Mouse (Mus musculus) liver, embryonic 16.5 days (tissue): ENCODE data around the gene Rspry1. TPM values are rescaled to one million over a fixed set of nuclear protein-coding genes. Genes with fewer than 3 reads are reported as not detected.

ENCODE experiments used
- ATAC-seq: fragments of 200-750 bp; cut with Nextera tagmentation; 2 replicates; pipeline ENCODE4 v1.8.0; 2017; ENCODE audit warnings: low read depth, mild to moderate bottlenecking, moderate number of reproducible peaks, moderate library complexity
- H3K27ac ChIP-seq: fragments of 300-500 bp; sonication (generic); 2 replicates; pipeline ENCODE4 v1.5.1; 2014; ENCODE audit warnings: mild to moderate bottlenecking, low read length
- H3K27me3 ChIP-seq: fragments of 300-500 bp; sonication (generic); 2 replicates; pipeline ENCODE4 v1.6.1; 2014; ENCODE audit warnings: low read depth, low read length, mixed read lengths; ENCODE audit not compliant: control insufficient read depth, insufficient read depth
- H3K36me3 ChIP-seq: fragments of 300-500 bp; sonication (generic); 2 replicates; pipeline ENCODE4 v1.6.1; 2014; ENCODE audit warnings: mild to moderate bottlenecking; ENCODE audit not compliant: control insufficient read depth, insufficient read depth
- H3K4me1 ChIP-seq: fragments of 300-500 bp; sonication (generic); 2 replicates; pipeline ENCODE4 v1.6.1; 2014; ENCODE audit warnings: low read depth, low read length, mixed read lengths; ENCODE audit not compliant: control insufficient read depth
- H3K4me2 ChIP-seq: fragments of 300-500 bp; sonication (generic); 2 replicates; pipeline ENCODE4 v1.6.1; 2014; ENCODE audit warnings: low read depth, low read length, mixed read lengths
- H3K4me3 ChIP-seq: fragments of 300-500 bp; sonication (generic); 2 replicates; pipeline ENCODE4 v1.5.1; 2014; ENCODE audit warnings: low read depth, mild to moderate bottlenecking, low read length
- H3K9ac ChIP-seq: fragments of 300-500 bp; sonication (generic); 2 replicates; pipeline ENCODE4 v1.6.1; 2014; ENCODE audit warnings: low read depth, low read length
- H3K9me3 ChIP-seq: fragments of 300-500 bp; sonication (generic); replicated peaks from 2 replicates; pipeline ENCODE4 v1.6.1; 2016; ENCODE audit warnings: low read length; ENCODE audit not compliant: control insufficient read depth
- WGBS: fragments of 180-500 bp; shearing (Covaris S2); extraction: QIAGEN DNeasy Blood & Tissue Kit; methylation state at CpG from one replicate; pipeline ENCODE4 v1.1.7; 2014; ENCODE audit not compliant: insufficient replicate concordance; 5-methylcytosine and 5-hydroxymethylcytosine counted together
- polyA plus RNA-seq: library from polyadenylated mRNA; unstranded; fragments of >200 nt; fragmentation: Nextera tagmentation; extraction: Ambion mirVana; gene quantifications from 2 replicates; pipeline ENCODE4 v1.2.1, GENCODE M21; 2015

Gene Rspry1
- polyA plus RNA-seq, 1 experiment from 2014 or later, result 14.4 TPM

DNA sequence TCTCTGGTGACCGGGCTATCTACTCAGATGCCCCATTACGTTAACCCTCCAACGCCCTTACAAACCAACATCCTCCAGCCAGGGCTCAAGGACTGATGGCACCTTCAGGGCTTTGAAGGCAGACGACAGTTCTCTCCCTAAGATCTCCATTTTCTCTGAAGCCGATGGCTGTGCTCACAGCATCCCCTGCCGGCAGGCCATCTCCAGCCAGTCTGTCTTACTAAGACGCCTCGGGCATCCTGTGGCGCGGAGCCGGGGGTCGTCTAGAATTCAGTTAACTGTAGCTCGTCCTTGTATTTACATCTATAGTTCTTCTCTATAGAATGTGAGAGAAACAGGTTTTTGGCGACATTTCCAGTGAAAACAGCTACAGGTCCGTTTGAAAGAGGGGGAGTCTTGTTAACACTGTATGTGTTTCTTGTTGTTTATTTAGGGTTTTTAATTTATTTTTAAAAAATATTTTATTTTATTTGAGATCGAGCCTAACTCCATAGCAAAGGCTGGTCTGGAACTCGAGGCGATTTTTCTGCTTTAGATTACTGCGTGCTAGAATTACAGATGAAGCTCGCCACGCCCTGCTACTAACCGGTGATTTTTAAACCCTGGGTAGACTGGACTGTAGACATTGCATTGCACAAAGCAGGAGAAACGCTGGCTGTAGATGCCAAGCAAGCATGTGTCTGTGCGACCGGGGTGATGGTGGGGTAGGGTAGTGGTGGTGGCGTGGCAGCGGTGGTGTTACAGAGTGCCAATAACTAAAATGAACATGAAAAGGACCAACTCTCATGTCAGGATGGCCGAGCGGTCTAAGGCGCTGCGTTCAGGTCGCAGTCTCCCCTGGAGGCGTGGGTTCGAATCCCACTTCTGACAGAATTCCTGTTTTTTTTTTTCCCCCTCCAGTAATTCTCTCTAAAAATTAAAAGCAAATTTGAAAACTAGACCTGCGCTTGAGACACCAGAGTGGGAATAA, 101.4 kb downstream of the Rspry1 start:
- peaks cover under 1% of the 10 kb centered on the region; the same call in 1 of the 2 replicates for H3K27me3 ChIP-seq
- H3K4me2 ChIP-seq, result peak overlapping the region; percentile 66
- peaks cover 14% of the 10 kb centered on the region for H3K4me1 ChIP-seq
- no peaks in the 10 kb centered on the region for H3K36me3 ChIP-seq
- H3K27ac ChIP-seq, result 0 out of 2 replicates have a peak overlapping the region, but pooled peaks have one; percentile 18
- under 1% methylated on average over 35 of the region's 35 CpGs for WGBS
- H3K4me3 ChIP-seq, result peak overlapping the region; percentile 60
- peak overlapping the region; percentile 57 for H3K9ac ChIP-seq
- ATAC-seq, result peak; percentile 81
- H3K9me3 ChIP-seq, result no peaks in the 10 kb centered on the region

DNA sequence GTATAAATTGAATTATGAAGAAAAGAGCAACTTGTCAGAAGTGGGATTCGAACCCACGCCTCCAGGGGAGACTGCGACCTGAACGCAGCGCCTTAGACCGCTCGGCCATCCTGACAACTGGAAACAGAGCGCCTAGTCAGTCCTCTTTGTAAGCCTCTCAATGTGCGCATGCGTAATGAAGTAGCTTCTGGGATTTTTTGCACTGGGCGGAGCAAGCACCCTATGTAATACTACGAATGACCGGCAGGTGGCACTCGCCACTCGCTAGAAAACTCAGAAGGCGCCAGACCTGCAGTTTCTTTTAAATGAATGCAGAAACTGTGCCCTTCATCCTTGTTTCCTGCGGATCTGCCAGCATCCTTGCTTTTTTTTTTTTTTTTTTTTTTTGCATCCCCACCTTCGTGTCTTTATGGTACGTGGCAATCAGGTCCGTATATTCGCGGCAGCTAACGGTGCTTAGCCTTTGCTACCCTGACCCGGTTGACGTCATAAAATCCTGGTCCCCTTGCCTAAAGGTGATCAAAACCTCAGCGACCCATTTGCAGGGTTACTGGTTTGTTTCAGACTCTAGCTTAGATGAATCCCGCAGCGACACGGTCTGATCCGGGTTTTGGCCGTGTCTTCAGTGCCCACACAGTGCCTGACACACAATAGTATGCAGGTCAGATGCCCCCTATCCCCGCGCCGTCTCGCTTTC, 102.4 kb downstream of the Rspry1 start:
- ATAC-seq, result peak; percentile 89
- WGBS, result under 1% methylated on average over 35 of the region's 35 CpGs
- H3K4me2 ChIP-seq, result peak overlapping the region; percentile 94
- H3K9me3 ChIP-seq, result no peaks in the 10 kb centered on the region
- peak overlapping the region; percentile 16; the same call in 1 of the 2 replicates for H3K27ac ChIP-seq
- no peaks in the 10 kb centered on the region for H3K27me3 ChIP-seq
- H3K4me1 ChIP-seq, result peaks cover 14% of the 10 kb centered on the region
- no peaks in the 10 kb centered on the region for H3K36me3 ChIP-seq
- peak overlapping the region; percentile 71 for H3K9ac ChIP-seq
- H3K4me3 ChIP-seq, result peak overlapping the region; percentile 67

DNA sequence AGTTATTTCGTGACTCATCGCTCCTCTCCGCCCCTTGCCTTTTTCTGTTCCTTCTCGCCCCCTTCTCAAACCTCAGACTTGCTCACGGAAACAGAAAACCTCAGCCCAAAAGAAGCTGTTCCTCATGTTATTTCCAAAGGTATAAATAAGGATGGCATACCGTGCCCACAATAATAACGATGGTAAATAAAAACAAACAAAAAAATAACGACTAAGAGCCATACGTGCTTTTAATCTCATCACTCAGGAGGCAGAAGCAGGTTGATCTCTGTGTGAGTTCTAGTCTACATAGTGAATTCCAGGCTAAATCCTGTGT, 102.9 kb downstream of the Rspry1 start:
- H3K4me2 ChIP-seq, result peak overlapping the region; percentile 94
- no peaks in the 10 kb centered on the region for H3K9me3 ChIP-seq
- H3K4me3 ChIP-seq, result peak overlapping the region; percentile 67
- no peaks in the 10 kb centered on the region for H3K27me3 ChIP-seq
- H3K27ac ChIP-seq, result peak overlapping the region; percentile 16; the same call in 1 of the 2 replicates
- ATAC-seq, result no peak
- H3K4me1 ChIP-seq, result peaks cover 14% of the 10 kb centered on the region
- WGBS, result 11% methylated on average over 9 of the region's 9 CpGs
- H3K9ac ChIP-seq, result peak overlapping the region; percentile 71
- no peaks in the 10 kb centered on the region for H3K36me3 ChIP-seq

DNA sequence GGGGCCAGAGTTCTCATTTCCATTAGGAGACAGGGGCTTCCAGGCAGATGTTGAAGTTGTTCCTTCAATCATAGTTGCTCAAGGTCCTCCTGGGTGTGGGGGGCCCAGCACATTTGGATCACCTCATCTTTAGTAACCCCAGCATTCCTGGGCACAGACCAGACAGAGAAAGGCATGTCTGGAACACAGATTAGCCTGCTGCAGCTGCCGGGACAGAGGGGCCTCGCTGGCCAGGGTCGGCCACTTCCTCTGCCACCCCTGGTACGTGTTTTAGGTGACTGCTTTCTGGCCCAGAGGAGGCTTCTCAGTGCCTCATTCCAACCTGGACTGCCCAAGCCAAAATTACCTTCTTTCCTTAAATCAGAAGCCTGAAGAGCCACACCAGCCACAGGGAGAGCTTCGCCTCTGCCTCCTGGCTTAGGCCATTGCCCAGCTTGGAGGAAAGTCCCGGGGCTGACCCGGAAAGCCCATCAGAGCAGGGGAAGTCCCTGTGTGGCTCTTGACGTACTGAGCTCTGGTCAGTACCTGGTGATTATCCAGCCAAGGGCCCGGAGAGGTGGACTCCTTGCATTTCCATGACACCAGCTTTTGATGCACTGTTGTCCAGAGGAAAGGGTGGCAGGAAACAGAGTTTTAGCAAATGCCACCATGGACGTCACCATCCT, 104.0 kb downstream of the Rspry1 start:
- Histone ChIP-seq H3K36me3 (no peaks in the 10 kb centered on the region), H3K4me3 (no peak overlapping the region), H3K27me3 (no peaks in the 10 kb centered on the region), H3K9ac (no peak overlapping the region), H3K4me1 (peaks cover 14% of the 10 kb centered on the region), H3K9me3 (no peaks in the 10 kb centered on the region), H3K4me2 (no peak overlapping the region), H3K27ac (no peak overlapping the region)
- no peak for ATAC-seq
- WGBS, result 66% methylated on average over 10 of the region's 10 CpGs

DNA sequence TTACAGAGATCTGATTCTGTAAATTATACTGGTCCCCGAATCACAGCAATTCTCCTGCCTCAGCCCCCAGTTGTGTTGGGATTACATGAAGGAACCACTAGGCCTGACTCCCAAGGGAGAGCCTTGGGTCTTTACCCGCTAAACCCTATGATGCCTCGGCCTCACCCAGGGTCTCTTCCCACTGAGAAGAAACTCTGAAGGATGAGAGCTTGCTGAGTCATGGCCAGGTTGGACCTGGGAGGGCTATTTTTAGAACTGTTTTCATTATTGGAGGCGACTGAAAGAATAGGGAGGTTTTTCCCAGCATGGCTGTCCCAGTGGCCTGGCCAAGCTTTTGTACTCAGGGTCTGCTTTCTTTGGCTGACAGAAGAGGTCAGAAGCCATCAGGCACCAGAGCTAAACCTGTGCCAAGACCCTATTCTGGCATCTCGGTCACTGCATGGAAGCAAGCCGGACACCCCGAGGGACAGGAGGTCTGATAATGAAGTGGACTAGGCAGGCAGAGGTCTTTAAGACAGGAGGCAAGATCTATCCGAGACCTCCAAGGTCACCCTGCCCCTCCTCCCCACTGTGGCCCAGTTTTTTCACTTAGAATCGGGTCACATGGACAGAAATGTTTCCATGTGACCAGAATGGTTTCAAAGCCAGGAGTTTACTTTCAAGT, 105.1 kb downstream of the Rspry1 start:
- peaks cover 14% of the 10 kb centered on the region for H3K4me1 ChIP-seq
- no peaks in the 10 kb centered on the region; the same call in 1 of the 2 replicates for H3K27me3 ChIP-seq
- no peaks in the 10 kb centered on the region for H3K9me3 ChIP-seq
- ATAC-seq, result no peak
- H3K36me3 ChIP-seq, result no peaks in the 10 kb centered on the region
- no peak overlapping the region for H3K27ac ChIP-seq
- H3K4me3 ChIP-seq, result no peak overlapping the region
- 61% methylated on average over 9 of the region's 9 CpGs for WGBS
- no peak overlapping the region for H3K4me2 ChIP-seq
- H3K9ac ChIP-seq, result no peak overlapping the region

Other genes with a start within 250 kb of the Rspry1 start
- 197 and 219 TPM in 2 replicates for gene Herpud1, start 215.5 kb upstream of the Rspry1 start, polyA plus RNA-seq
- 0.19 and 0.47 TPM in 2 replicates for gene Nlrc5, start 167.6 kb upstream of the Rspry1 start, polyA plus RNA-seq
- gene Cpne2, start 68.9 kb upstream of the Rspry1 start, polyA plus RNA-seq, result 2.2 and 2.5 TPM in 2 replicates
- 24.6 and 26.2 TPM in 2 replicates for gene Fam192a, start 60 bp downstream of the Rspry1 start, polyA plus RNA-seq
- 19.0 and 19.5 TPM in 2 replicates for gene Arl2bp, start 64.7 kb downstream of the Rspry1 start, polyA plus RNA-seq
- 0.42 and 0.96 TPM in 2 replicates for gene Pllp, start 94.3 kb downstream of the Rspry1 start, polyA plus RNA-seq
- 0.27 and 0.37 TPM in 2 replicates for gene Ccl22, start 143.7 kb downstream of the Rspry1 start, polyA plus RNA-seq
- gene Cx3cl1, start 170.1 kb downstream of the Rspry1 start, polyA plus RNA-seq, result 0.47 and 0.71 TPM in 2 replicates
- not detected in 2 replicates for gene Ccl17, start 208.5 kb downstream of the Rspry1 start, polyA plus RNA-seq
- 55.3 and 61.8 TPM in 2 replicates for gene Coq9, start 236.4 kb downstream of the Rspry1 start, polyA plus RNA-seq
- gene Ciapin1, start 236.4 kb downstream of the Rspry1 start, polyA plus RNA-seq, result 37.5 TPM in 2 replicates